Comparison of ENCODE assay signal across 24 mouse cellular contexts in genomic region chr1:155041592-155041991, GRCm38 (mm10). TPM values are rescaled to one million over a fixed set of nuclear protein-coding genes. Genes with fewer than 3 reads are reported as not detected.
DNase-seq lines count a peak whose midpoint lies in the region; ATAC-seq and TF ChIP-seq lines count a peak whose summit lies in the region.
"Had no signal": no experiment of that assay in that cellular context is flagged by ENCODE, and none has a peak within 500 bp of the region (broad histone marks: within the 10 kb centered on the region; RNA-seq: fewer than 3 reads in every experiment).

No protein-coding gene starts in this region.

- TF ChIP-seq EP300 in heart, postnatal 0 days (IDR thresholded peaks at IDR 0.05; ENCODE audit: low read depth): no peak
- no peak for TF ChIP-seq EP300 in heart, adult 2 months (IDR thresholded peaks at IDR 0.05; ENCODE audit: insufficient read depth, low read depth, low read length)

- no peak overlapping the region for H3K9ac ChIP-seq in heart, embryonic 11.5 days (ENCODE audit: low read depth, low read length)
- H3K9ac ChIP-seq in heart, postnatal 0 days (replicated peaks; ENCODE audit: low read depth, low read length): no peak overlapping the region
- H3K9ac ChIP-seq in heart, adult 2 months (ENCODE audit: low read depth, low read length): no peak overlapping the region
- H3K9ac ChIP-seq: embryonic facial prominence, embryonic 13.5 days; hindbrain, embryonic 12.5 days had no signal

- H3K27ac ChIP-seq in heart, embryonic 11.5 days (ENCODE audit: low read depth, low read length): peak overlapping the region; percentile 88
- peak overlapping the region; percentile 88 for H3K27ac ChIP-seq in heart, postnatal 0 days (ENCODE audit: low read depth)
- H3K27ac ChIP-seq in heart, adult 2 months: no peak overlapping the region
- H3K27ac ChIP-seq: hindbrain, embryonic 12.5 days; midbrain, embryonic 10.5 days had no signal

- H3ac ChIP-seq in myocyte (ENCODE audit: control insufficient read depth, insufficient read length): no peak overlapping the region

- intact Hi-C loops in heart, postnatal 14 days (cut with DNase I): no loop called here
- intact Hi-C loops in heart, adult 2 months (cut with DNase I): no loop called here

- no peaks in the 10 kb centered on the region for H3K36me3 ChIP-seq in heart, embryonic 11.5 days (ENCODE audit: control insufficient read depth, insufficient read depth, low read length)
- H3K36me3 ChIP-seq in heart, postnatal 0 days (replicated peaks; ENCODE audit: control insufficient read depth, insufficient read depth, low read length): no peaks in the 10 kb centered on the region
- no peaks in the 10 kb centered on the region for H3K36me3 ChIP-seq in heart, adult 2 months (ENCODE audit: control insufficient read depth, insufficient read depth, low read length)
- peaks cover 27% of the 10 kb centered on the region for H3K36me3 ChIP-seq in megakaryocyte, embryonic 14.5 days (replicated peaks; ENCODE audit: low read length)
- no peaks in the 10 kb centered on the region for H3K36me3 ChIP-seq in myocyte (ENCODE audit: control insufficient read depth, insufficient read depth)
- H3K36me3 ChIP-seq: embryonic facial prominence, embryonic 13.5 days; hindbrain, embryonic 12.5 days; midbrain, embryonic 10.5 days had no signal

- no peak overlapping the region for H3K4me3 ChIP-seq in heart, embryonic 11.5 days (ENCODE audit: low read depth, low read length)
- no peak overlapping the region for H3K4me3 ChIP-seq in heart, postnatal 0 days (ENCODE audit: low read depth, low read length)
- H3K4me3 ChIP-seq in heart, adult 2 months: no peak overlapping the region
- H3K4me3 ChIP-seq in megakaryocyte, embryonic 14.5 days (replicated peaks): peak overlapping the region; percentile 82
- H3K4me3 ChIP-seq in myocyte: no peak overlapping the region
- H3K4me3 ChIP-seq: embryonic facial prominence, embryonic 13.5 days; hindbrain, embryonic 12.5 days; midbrain, embryonic 10.5 days had no signal

- H3K79me2 ChIP-seq in heart, adult 2 months (replicated peaks; ENCODE audit: control insufficient read depth, insufficient read depth, low read length): no peaks in the 10 kb centered on the region
- H3K79me2 ChIP-seq in myocyte (ENCODE audit: control insufficient read depth, insufficient read depth): no peaks in the 10 kb centered on the region

- WGBS in heart, embryonic 11.5 days (ENCODE audit: insufficient replicate concordance): 67% methylated on average over 5 of the region's 5 CpGs
- WGBS in heart, postnatal 0 days: 52% methylated on average over 5 of the region's 5 CpGs
- 78% methylated on average over 5 of the region's 5 CpGs for WGBS in heart, adult 2 months

- peak overlapping the region; percentile 55; the same call in 1 of the 2 replicates for H3K4me2 ChIP-seq in heart, embryonic 11.5 days
- H3K4me2 ChIP-seq in heart, postnatal 0 days (ENCODE audit: low read depth, low read length): no peak overlapping the region
- peak overlapping the region; percentile 73 for H3K4me2 ChIP-seq in myocyte (ENCODE audit: low read depth)
- H3K4me2 ChIP-seq: embryonic facial prominence, embryonic 13.5 days; hindbrain, embryonic 12.5 days had no signal

- no peaks in the 10 kb centered on the region for H3K9me3 ChIP-seq in heart, embryonic 11.5 days (replicated peaks; ENCODE audit: control insufficient read depth, low read length)
- no peaks in the 10 kb centered on the region for H3K9me3 ChIP-seq in heart, postnatal 0 days (replicated peaks; ENCODE audit: control insufficient read depth, low read length)
- H3K9me3 ChIP-seq in megakaryocyte, embryonic 14.5 days: no peaks in the 10 kb centered on the region
- H3K9me3 ChIP-seq: embryonic facial prominence, embryonic 13.5 days; hindbrain, embryonic 12.5 days; midbrain, embryonic 10.5 days had no signal

- H3K4me1 ChIP-seq in heart, embryonic 11.5 days (ENCODE audit: control insufficient read depth, insufficient read depth, low read length): peaks cover 29% of the 10 kb centered on the region
- peaks cover 29% of the 10 kb centered on the region for H3K4me1 ChIP-seq in heart, postnatal 0 days (ENCODE audit: control insufficient read depth, insufficient read depth)
- peaks cover 2% of the 10 kb centered on the region; the same call in 1 of the 2 replicates for H3K4me1 ChIP-seq in heart, adult 2 months (ENCODE audit: control insufficient read depth, insufficient read depth, low read length)
- H3K4me1 ChIP-seq in megakaryocyte, embryonic 14.5 days: peaks cover 72% of the 10 kb centered on the region

- H3K27me3 ChIP-seq in heart, embryonic 11.5 days (ENCODE audit: control insufficient read depth, insufficient read depth, low read length): no peaks in the 10 kb centered on the region
- no peaks in the 10 kb centered on the region for H3K27me3 ChIP-seq in heart, postnatal 0 days (ENCODE audit: control insufficient read depth, insufficient read depth, low read length)
- no peaks in the 10 kb centered on the region for H3K27me3 ChIP-seq in heart, adult 2 months (ENCODE audit: control insufficient read depth, insufficient read depth, low read length)
- H3K27me3 ChIP-seq in megakaryocyte, embryonic 14.5 days (replicated peaks): no peaks in the 10 kb centered on the region
- no peaks in the 10 kb centered on the region for H3K27me3 ChIP-seq in myocyte (ENCODE audit: control insufficient read depth, insufficient read depth, insufficient read length)
- H3K27me3 ChIP-seq: embryonic facial prominence, embryonic 13.5 days; hindbrain, embryonic 12.5 days had no signal

- TF ChIP-seq CTCF in heart, postnatal 0 days (IDR thresholded peaks at IDR 0.05; ENCODE audit: low read depth): no peak
- no peak for TF ChIP-seq CTCF in heart, adult 2 months (IDR thresholded peaks at IDR 0.05)

- TF ChIP-seq POLR2A in heart, adult 2 months (IDR thresholded peaks at IDR 0.05; ENCODE audit: insufficient read depth, low read depth, low read length): no peak
- no peak for TF ChIP-seq POLR2A in myocyte (IDR thresholded peaks at IDR 0.05; ENCODE audit: insufficient read length, low read depth)

- DNase-seq in heart, postnatal 14 days: no peak
- no peak for DNase-seq in heart, postnatal 0 days (ENCODE audit: low spot score)
- DNase-seq in heart, adult 2 months: no peak
- no peak for DNase-seq in T-cell, adult 2 months (ENCODE audit: low spot score)
- DNase-seq: adrenal gland, adult 8-10 months; cerebellum, adult 11-12 months; cerebellum, postnatal 10 days; gastrocnemius, postnatal 10 days; kidney, adult 2 months; kidney, postnatal 4 days; left cerebral cortex, postnatal 4 days; lung, postnatal 4 days; right cerebral cortex, postnatal 4 days; thymus, adult 18-20 months; thymus, postnatal 36 days had no signal

- no peak for ATAC-seq in heart, embryonic 11.5 days (replicated peaks; ENCODE audit: insufficient number of reproducible peaks, low FRiP score, low TSS enrichment)
- ATAC-seq in heart, postnatal 0 days (ENCODE audit: insufficient read depth, low read depth): no peak
- ATAC-seq in megakaryocyte, adult 5-6 weeks (ENCODE audit: poor library complexity, severe bottlenecking): no peak
- ATAC-seq: forebrain, embryonic 16.5 days; midbrain, embryonic 16.5 days had no signal

TF ChIP-seq in myocyte, 11 proteins besides CTCF, POLR2A, EP300 and RAD21:
- TF ChIP-seq MAX (IDR thresholded peaks at IDR 0.05; ENCODE audit: low read depth) (no peak), CEBPB (IDR thresholded peaks at IDR 0.05; ENCODE audit: insufficient read depth, poor library complexity, severe bottlenecking) (no peak), MYOD1 (IDR thresholded peaks at IDR 0.05; ENCODE audit: control insufficient read depth in 1 of 3, insufficient read length in 2 of 3, low read depth in 2 of 3) (no peak), TCF12 (IDR thresholded peaks at IDR 0.05; ENCODE audit: insufficient read depth, poor library complexity, severe bottlenecking) (no peak), E2F4 (IDR thresholded peaks at IDR 0.05; ENCODE audit: insufficient read depth) (no peak), USF1 (IDR thresholded peaks at IDR 0.05; ENCODE audit: low read depth) (no peak), MYOG (IDR thresholded peaks at IDR 0.05; ENCODE audit: control insufficient read depth in 1 of 3, insufficient read depth in 1 of 3, insufficient read length in 2 of 3, low read depth in 2 of 3) (no peak), POLR2AphosphoS2 (IDR thresholded peaks at IDR 0.05; ENCODE audit: insufficient read length, low read depth) (no peak), TCF3 (IDR thresholded peaks at IDR 0.05; ENCODE audit: insufficient read length, low read depth) (no peak), REST (IDR thresholded peaks at IDR 0.05; ENCODE audit: insufficient read depth, insufficient read length) (no peak), SRF (IDR thresholded peaks at IDR 0.05; ENCODE audit: control insufficient read depth, insufficient read length, low read depth) (no peak)

RNA-seq across cellular contexts. Expression of gene Ier5, which starts 57.8 kb away (rescaled TPM):
- polyA plus RNA-seq in heart, embryonic 11.5 days (2014; fragmentation: Nextera tagmentation; extraction: Ambion mirVana): 7.3 and 7.7 TPM in 2 replicates
- total RNA-seq in heart, postnatal 14 days (2021): 10 to 100 TPM; 13.6 to 15.4 TPM
- total RNA-seq in heart, postnatal 0 days (2014; rRNA removed; ENCODE audit: low replicate concordance): 50.4 and 56.2 TPM in 2 replicates
- 3.1 and 3.9 TPM in 2 replicates for polyA plus RNA-seq in heart, postnatal 0 days (2015; fragmentation: Nextera tagmentation; extraction: Ambion mirVana)
- total RNA-seq in heart, adult 2 months (2021): 10 to 100 TPM; 12.5 to 16.8 TPM
- 9.8 and 13.5 TPM in 2 replicates for polyA plus RNA-seq in heart, adult 2 months (2012; rRNA removed)
- polyA plus RNA-seq in megakaryocyte, embryonic 14.5 days (2012; ENCODE audit: insufficient read depth, low replicate concordance): 33.6 and 49.8 TPM in 2 replicates
- total RNA-seq in megakaryocyte, adult 5-6 weeks (2015): 58.4 and 62.3 TPM in 2 replicates
- 35.4 and 38.3 TPM in 2 replicates for total RNA-seq in megakaryocyte, adult 5-6 weeks (2017)
- 21.1 TPM for polyA plus RNA-seq in myocyte (2012; fragmentation: generic; extraction: Trizol)
